In the genomic region with DNA sequence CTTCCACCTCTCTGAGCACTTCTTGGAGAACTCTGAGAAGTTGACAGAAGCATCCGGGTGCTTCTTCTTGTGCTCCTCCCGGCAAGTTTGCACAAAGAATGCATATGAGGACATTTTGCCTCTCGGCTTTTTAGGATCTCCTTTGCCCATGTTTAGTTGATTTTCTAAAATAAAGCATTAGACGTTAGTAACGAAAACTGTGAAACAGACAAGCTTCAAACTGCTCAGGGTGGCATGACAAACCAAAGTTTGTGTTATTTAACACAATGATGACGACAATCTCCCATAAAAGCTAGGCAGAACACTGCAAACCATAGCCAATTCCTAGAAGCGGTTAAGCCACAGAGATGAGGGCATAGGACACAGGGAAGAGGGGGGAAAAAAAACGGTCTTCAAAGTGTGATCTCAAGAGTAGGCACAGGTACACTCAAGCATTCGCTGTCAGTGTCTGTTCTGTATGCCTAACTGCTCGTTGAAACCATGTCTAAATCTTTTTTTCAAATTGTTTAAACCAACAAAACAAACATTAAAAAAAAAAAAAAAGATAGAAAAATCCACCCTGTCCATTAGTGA, we compare ENCODE assay signal across 8 mouse cellular contexts. TPM values are rescaled to one million over a fixed set of nuclear protein-coding genes. Genes with fewer than 3 reads are reported as not detected.
DNase-seq lines count a peak whose midpoint lies in the region; ATAC-seq lines count a peak whose summit lies in the region.

No protein-coding gene starts in this region.

- H3K4me3 ChIP-seq in liver, embryonic 11.5 days (ENCODE audit: low read depth, low read length) = peak overlapping the region; percentile 93

- H3K9me3 ChIP-seq in liver, embryonic 11.5 days (ENCODE audit: control insufficient read depth, low read length) = no peaks in the 10 kb centered on the region

- no peaks in the 10 kb centered on the region for H3K27me3 ChIP-seq in liver, embryonic 11.5 days (replicated peaks; ENCODE audit: control insufficient read depth, insufficient read depth, low read length)

- peak; percentile 28 for DNase-seq in CD4-positive, CD25-positive, alpha-beta regulatory T cell, adult 2 months (ENCODE audit: low read depth, low spot score)
- peak; percentile 35 for DNase-seq in thymus, postnatal 25 days
- no peak for DNase-seq in thymus, postnatal 4 days
- no peak for DNase-seq in liver, embryonic 11.5 days (ENCODE audit: low spot score)
- DNase-seq in yolk sac, embryonic 10.5 days (ENCODE audit: low spot score) = no peak
- DNase-seq in kidney, adult 11 months = no peak
- no peak for DNase-seq in left cerebral cortex, postnatal 36 days (ENCODE audit: low spot score in 2 of 2)

- peaks cover 11% of the 10 kb centered on the region for H3K4me1 ChIP-seq in liver, embryonic 11.5 days (replicated peaks; ENCODE audit: control insufficient read depth, insufficient read depth, low read length)

- WGBS in liver, embryonic 11.5 days = 33% methylated on average over 10 of the region's 10 CpGs

- no peak for ATAC-seq in CD4-positive, CD25-positive, alpha-beta regulatory T cell, adult 4 months
- ATAC-seq in liver, embryonic 11.5 days (replicated peaks; ENCODE audit: low FRiP score) = no peak

- H3K4me2 ChIP-seq in liver, embryonic 11.5 days = peak overlapping the region; percentile 71

- H3K36me3 ChIP-seq in liver, embryonic 11.5 days (ENCODE audit: control insufficient read depth, insufficient read depth, low read length) = peaks cover 14% of the 10 kb centered on the region

- H3K27ac ChIP-seq in liver, embryonic 11.5 days (ENCODE audit: low read depth, low read length) = peak overlapping the region; percentile 99

- intact Hi-C loops in left cerebral cortex, postnatal 36 days (cut with DNase I) = loop anchor here (1.0 to 5.0 kb wide), 4 partner anchors 44 to 243 kb away; a partner anchor contains a TSS

- H3K9ac ChIP-seq in liver, embryonic 11.5 days (ENCODE audit: low read depth, low read length) = peak overlapping the region; percentile 100

RNA-seq across cellular contexts. Expression of a gene that starts 55.7 kb away (rescaled TPM):
- polyA plus RNA-seq in CD4-positive, CD25-positive, alpha-beta regulatory T cell, adult 4 months (2017; shearing (Covaris generic)) = 1 to 10 TPM; 1.3 to 1.4 TPM
- polyA plus RNA-seq in liver, embryonic 11.5 days (2014; fragmentation: Nextera tagmentation; extraction: Ambion mirVana) = not detected in 2 replicates
- 10 to 100 TPM; 14.8 to 36.1 TPM for total RNA-seq in left cerebral cortex, postnatal 36 days (2021)

Comparison
In these comparisons a context has a peak if more than half of its experiments do, and no peak if none do; other contexts are left out.
1. DNase-seq: peak in CD4-positive, CD25-positive, alpha-beta regulatory T cell, adult 2 months (single experiment) and thymus, postnatal 25 days (single experiment); none in thymus, postnatal 4 days (single experiment), liver, embryonic 11.5 days (single experiment), yolk sac, embryonic 10.5 days (single experiment), kidney, adult 11 months (single experiment) and left cerebral cortex, postnatal 36 days (0 of 2).